Mouse (Mus musculus) neutrophil, adult 5-6 weeks (primary cell): Measurements from ENCODE around the gene Art3. TPM values are rescaled to one million over a fixed set of nuclear protein-coding genes. Genes with fewer than 3 reads are reported as not detected.

Source experiments
- ATAC-seq: fragments of 151-379, 151-347 bp; 2 replicates; pipeline ENCODE4 v1.8.0; 2017; ENCODE audit warnings: mild to moderate bottlenecking, moderate TSS enrichment; ENCODE audit not compliant: insufficient number of reproducible peaks, poor library complexity, low FRiP score, severe bottlenecking; ENCODE audit errors: extremely low read depth
- total RNA-seq: library from RNA; stranded (forward); fragments of 200-1000 nt; gene quantifications from 2 replicates; pipeline ENCODE4 v1.2.3, GENCODE M21; 2017

Gene Art3
- total RNA-seq = 0.49 TPM in 1 of 2 replicates, not detected in the other

DNA sequence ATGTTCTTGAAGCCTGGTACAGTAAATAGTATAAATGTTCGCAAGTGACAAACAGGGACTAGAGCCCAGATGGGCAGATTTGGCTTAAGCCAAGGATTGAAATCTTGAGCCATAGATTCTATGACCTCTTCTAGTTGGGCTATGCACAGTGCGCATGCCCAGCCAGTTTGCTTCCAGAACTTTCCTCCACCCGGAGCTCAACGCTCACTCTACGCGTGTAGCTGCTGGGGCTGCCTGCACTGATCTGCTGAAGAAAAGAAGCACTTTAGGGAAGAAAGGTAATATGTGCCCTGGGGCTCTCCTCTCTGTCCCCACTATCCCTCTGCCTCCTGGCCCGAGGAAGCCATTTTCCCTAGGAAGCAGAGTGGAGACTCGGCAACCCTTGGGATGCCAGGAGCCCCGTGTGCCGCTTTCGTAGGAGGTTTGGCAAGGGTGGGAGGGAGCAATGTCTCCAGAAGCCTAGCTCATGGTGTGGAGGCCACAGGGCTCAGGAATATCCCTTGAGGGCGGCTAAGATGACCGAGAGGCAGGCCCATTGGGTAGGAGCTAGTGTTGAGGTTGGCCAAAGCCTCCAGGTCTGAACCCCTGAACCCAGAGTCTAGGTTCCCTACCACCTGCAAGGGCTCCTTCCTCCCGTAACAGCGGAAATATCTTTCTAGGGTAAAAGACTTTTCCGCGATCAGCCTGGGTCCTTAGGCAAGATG is at the start of gene Art3:
Gene Art3 (plus strand): TSS at position 193 of the 704 bp plus-strand sequence.
- peak; percentile 6; the same call in 1 of the 2 replicates for ATAC-seq

DNA sequence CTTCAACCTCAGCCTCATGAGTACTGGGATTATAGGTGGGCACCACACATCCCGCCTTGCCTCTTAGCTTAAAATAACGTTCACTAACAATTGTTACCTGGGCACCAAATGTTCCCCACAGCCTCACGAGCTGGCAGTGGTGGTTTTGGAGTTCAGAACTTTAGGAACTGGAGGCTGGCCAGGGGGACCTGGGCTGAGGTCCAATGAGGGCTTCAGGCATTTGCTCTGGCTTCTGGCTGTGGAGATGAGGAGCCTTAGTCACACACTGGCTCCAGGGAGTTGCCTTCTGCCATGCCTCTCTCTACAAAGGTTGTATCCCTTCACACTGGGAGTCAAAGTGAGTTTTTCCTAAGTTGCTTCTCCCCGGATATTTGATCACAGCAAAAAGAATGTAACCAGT is 49.1 kb upstream of the Art3 start:
- ATAC-seq = no peak

DNA sequence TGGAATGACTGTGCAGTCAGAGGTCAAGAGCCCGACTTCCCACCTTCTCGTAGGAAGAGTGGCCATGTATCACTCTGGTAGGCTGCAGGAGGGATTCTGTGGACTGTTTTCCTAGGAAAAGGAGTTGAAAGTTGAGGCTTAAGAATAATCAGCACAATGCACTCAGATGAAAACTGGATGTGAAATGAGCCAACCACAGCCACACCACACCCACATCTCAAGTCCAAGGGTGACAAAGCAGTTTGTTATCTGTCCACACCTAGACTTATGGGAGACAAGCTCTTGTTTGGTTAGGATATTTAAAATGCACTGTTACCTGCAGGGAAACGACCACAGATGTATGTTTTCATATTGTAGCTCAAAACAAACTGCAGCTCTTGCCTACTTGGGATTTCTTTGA is 48.5 kb upstream of the Art3 start:
- no peak for ATAC-seq

DNA sequence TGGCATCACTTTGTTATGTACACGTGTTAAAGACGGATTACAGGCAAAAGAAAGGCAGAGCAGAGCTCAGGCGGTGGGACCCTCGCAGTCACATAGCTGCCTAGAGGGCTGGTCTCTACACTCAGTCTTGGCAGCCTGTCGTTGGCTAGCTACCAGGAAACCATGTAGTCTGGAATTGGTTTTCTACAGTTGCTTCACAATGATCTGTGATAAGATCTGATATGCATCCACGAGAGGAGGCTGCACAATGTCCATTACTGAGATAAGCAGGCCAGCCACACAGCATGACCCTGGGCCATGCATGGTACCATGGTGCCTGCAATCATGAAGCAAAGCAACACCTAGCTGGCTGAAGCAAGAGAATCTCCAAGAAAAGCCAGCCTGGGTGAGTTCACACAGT is 43.8 kb upstream of the Art3 start:
- ATAC-seq = no peak

DNA sequence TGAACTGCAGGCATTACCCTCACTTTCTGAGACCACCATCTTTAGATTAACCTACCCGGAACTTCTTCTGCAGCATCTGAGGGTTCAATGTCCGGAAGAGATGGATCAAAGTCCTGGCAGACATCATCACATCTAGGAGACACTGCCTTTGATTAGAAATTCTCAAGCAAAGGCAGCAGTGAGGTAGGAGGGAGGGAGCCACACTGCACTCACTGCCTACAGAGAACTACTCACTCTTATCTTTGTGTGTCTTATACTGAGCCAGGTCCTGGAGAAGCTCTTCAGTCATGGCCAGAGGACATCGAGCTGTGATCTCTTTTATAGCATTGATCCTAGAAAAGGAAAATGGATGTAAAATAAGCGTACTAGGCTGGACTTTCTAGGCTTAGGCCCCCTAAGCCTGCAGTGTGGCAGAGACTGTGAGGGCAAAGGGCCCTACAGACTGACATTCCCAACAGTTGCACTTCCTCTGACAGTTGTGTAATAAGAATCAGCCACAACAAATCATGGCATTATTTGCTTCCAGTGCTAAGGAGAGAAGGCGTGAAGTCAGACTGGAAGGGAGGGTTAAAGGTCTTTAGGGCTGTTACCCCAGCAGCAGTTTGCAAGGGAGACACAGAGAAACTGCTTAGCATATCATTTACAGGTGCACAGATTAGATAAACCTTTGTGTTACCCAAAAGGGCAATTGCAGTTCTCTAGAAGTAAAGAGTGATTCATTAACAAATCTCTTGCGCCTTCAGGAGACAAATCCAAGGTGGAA is 39.8 kb upstream of the Art3 start:
- no peak for ATAC-seq

DNA sequence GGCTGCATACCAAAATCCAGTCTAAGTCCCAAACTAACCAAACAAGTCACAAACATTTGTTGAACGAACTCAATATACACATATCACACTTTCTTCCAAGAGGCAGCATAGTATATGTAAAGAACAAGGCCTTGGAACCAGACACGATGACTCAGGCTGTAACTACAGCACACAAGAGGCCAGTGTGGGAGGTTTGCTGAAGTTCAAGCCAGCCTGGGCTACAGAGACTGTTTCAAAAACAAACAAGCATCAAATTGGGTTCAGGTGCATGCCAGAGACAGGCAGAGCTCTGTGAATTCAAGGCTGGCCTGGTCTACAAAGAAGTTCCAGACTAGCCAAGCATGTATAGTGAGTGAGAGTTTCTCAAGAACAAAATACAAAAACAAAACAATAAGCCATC is 37.1 kb upstream of the Art3 start:
- no peak for ATAC-seq

DNA sequence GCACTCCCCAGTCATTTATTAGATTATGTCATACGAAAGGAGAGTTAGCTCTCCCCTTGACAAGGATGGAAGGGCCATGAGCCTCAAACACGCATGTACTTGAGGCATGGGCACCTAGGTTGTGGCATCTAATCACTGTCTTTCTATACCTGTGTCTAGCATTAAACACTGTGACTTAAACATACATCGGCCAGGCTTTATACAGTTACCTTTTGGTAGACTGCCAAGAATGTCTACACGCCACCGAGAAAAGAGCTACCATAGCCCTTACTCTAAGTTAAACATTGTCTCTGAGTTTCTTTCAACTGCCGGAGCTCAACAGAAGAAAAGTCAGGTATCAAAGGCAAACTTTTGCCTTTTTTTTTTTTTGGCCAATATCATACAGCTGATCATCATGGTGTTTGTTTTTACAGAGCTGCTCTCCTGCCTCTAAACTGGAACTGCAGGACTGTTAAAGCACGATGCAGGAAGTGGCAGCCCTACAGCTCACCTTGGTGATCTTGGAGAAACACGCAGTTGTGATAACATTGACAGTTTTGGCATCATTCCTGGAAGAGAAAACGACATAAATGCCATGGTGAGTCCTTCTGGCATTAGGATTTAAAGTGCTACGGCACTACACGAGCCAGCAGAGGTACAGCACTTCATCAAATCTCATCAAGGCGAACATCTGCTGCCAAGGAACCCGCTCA is 29.3 kb upstream of the Art3 start:
- no peak for ATAC-seq

DNA sequence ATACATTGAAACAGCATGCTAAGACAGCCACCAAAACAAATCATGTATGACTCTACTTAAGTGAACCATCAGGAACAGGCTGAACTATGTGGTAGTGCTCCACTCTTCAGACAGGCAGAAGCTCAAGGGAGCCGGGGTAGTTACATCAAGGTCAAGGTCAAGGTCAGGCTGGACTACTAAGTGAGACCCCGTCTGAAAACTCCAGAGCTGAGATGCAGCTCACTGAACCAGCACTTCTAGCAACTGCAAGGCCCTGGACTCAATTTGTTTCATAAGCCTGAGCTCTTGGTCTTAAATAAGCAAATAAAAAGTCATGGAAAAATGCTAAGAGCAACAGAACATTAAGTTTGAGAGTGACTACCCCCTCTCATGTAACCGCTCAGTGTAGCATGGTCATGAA is 27.3 kb upstream of the Art3 start:
- no peak for ATAC-seq

DNA sequence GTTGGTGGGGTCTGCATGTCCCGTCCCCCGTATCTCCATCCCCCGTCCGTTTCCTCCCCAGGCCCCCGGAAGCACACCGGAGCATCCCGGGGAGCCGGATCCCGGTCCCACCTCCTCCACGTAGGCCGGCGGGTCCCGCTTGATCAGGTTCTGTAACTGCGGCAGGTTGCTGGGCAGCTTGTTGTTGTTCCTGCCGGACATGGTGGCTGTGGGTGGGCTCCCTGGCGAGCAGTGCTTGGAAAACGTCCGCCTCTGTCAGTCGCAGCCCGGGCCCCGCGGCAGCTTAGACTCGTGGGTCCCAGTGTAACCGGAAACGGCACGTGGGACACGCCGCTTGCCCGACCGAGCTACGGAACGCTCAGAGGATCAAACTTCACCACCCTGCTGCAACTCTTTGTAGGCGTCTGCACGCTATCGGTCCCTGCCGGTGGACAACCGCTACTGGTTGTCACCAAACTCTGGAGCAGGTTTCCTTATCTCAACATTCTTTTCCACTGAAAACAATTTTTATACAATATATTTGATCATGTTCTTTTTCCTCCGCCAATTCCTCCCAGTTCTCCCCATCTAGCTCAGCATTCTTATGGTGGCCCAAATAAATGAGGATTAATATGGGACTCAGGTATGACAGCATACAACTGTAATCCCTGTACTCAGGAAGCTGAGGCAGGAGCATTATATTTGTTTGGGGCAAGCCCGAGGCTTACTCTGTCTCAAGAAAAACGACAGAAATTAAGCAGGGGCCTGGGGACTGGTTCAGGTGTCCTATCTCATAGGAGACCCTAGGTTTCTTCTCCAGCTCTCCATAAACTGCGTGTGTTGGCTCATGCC is 21.7 kb upstream of the Art3 start, which contains the start of gene Sdad1:
Gene Sdad1 (minus strand): TSS at position 799 of the 831 bp plus-strand sequence.
- peak; percentile 95 for ATAC-seq

DNA sequence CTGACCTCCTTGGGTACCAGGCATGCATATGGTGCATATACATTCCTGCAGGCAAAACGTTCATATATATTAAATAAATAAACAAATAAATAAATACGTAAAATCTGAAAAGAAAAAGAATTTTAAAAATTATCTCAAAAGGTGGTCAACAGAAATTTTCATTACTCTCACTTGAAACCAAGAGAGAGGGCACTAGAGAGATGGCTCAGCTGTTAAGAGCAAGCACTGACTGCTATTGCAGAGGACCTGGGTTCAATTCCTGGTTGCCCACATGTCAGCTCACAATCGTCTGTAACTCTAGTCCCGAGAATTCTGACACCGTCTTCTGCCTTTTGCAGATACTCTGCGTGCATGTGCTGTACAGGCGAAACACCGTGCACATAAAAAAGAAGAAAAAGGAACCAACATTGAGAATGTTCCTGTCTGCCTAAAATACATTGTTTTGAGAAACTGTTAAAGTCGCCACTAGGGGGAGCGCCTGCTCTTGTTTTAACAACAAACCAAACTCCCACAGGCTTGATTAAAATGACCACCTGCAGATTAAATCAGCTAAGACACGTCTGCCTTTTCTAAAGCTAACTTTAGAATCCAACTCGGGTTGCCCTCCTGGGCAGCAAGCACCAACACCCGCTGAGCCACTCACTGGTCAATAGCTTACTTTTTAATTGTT is 19.4 kb upstream of the Art3 start:
- peak; percentile 59 for ATAC-seq

DNA sequence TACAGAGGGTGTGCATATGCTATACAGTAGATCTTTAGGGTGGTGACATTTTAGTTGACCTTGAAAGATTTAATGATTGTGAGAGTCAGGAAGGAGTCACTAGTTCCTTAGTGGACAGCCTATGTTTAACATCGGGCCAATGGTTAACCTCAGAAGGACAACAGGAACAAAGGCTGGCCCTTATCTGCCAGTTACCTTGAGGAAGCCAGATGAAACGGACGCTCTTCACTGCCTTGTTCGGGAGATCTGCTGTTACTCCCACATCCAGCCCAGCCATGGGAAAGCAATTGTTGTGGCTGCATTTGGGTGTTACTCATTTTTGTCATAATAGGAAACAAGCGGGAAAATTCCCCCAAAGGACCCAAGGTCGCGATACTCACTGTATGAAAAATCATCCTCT is 17.9 kb upstream of the Art3 start:
- ATAC-seq = no peak

DNA sequence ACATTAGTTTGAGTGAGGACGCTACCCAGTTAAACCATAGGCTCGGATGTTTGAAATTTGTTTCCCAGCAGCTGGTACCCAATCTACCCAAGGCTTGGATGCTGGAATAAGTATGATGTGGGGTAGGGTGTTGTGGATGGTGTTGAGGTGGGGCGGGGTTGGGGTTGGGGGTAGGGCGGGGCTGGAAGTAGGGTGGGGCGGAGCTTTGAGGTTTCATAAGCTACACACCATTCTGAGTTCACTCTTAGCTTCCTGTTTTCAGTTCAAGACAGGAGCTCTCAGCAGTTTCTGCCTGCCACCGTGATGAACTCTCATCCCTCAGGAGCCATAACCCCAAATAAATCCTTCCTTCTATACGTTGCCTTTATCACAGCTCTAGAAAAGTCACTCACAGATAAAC is 13.5 kb upstream of the Art3 start:
- ATAC-seq = peak; percentile 78

DNA sequence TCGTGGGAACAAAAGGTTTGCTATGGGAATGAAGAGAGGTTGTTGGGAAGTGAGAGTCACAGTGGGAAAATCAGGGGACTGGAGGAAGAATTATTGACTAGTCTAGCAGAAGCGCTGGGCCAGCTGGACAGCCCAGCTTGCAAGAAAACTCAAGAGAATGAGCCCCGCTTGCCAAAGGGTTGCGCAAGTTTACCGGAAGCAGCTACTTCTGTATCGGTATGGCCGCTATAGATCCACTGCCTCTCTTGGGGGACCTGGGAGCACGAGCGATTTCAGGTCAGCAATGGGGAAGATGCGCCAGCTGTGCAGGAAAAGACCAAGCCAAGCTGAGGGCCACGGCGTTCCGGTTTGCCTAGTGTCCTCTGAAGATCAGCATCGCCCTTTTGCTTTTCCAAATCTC is 13.0 kb upstream of the Art3 start:
- peak; percentile 24; the same call in 1 of the 2 replicates for ATAC-seq

DNA sequence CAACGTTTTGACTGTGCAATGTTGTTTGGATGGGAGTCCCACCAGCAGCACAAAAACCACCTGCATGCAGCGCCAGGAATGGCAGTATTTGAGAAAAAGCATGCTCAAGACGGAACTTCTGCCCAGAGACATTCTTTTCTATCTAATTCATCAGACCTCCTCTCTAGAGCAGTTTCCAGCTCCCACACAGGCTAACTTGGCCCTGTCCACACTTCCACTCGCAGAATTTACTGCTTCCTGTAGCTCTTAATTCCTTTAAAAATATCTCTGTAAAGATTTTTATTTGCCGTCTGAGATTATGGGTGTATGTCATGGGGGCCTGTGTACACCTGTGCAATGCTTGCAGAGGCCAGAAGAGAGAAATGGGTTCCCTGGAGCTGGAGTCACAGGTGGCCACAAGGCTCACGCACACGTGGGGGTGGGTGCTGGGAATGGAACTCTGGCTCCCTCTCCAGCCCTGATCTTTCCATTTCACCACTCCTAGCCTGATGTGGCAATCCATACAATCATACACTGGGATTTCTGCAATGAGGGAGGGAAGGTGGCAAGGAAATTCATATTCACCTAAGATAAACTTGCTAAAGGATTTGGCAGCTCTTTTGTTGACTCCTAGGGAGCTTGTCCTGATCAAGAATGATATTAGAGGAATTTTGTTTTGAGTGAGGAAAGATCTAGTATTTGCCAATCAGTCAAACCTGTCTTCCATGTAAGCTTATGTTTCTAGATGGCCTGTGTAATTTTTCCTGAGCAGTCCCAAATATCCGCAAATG is 9.8 kb upstream of the Art3 start:
- ATAC-seq = no peak

DNA sequence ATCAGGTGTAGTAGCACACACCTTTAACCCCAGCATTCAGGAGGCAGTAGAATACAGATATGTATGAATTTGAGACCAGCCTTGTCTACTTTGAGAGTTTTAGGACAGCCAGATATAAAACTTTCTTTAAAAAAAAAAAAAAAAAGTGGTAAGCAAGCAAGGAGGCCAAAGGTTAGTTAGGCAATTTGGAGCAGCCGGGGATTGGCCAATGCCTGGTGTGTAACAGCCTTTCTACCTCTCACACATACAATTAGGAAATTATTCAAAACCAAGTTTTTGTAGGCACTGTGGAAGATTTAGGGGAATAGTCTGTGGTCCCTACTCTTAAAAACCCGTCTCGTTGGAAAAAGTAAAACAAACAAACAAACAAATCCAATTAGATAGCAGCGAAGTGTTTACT is 9.0 kb upstream of the Art3 start:
- no peak for ATAC-seq

DNA sequence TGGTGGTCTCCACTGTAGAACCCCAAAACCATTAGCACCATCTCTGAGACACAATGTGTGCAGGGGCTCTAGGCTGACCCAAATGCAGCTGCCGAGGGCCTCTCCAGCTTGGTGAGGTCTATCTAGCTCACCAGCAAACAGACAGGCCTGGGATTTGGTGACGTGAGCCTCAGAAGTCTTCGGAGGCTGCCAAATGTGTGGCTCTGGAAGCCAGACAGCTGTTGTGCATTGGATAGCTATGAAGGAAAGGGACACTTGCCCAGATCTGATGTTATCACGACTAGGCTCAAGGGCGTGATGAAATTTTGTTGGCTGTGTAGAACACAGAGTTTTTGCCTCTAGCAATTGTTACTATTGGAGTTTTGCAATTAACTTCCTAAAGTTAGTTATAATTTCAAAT is 8.4 kb upstream of the Art3 start:
- no peak for ATAC-seq

DNA sequence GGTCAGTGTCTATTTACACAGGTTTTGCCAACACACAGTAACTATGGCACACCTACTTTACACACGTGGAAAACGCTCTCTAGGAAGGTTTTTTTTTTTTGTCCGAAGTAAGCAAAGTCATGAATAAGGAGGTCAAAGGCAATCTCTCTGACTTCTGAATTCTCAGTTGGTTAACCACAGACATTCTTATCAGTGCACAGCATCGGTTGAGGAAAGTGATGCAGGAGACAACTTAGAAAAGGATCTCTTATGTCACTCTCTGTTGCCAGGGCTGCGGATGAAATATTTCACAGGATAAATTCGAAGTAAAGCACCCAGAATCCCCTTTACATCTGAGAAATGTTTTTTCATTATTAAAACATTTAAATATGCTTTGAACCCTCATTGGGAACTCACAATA is 4.3 kb upstream of the Art3 start:
- no peak for ATAC-seq

DNA sequence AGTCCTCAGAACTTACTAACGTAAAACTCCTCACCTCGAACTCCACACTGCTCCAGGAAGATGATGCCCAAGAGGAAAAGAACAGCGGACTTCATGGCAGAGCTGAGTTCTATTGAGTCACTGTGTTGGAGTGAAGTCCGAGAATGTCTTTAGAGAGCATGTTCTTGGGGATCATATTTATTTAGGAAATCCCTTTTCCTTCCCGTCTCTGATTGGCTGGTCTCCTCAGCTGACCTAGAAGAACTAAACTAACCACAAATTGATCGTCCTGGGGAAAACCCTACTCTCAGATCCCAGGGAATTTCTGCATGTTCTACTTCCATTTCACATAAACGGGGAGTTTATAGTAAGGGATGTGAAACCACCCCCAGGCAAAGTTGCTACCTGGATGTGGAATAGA is 3.7 kb upstream of the Art3 start, which contains the start of gene Cxcl9:
Gene Cxcl9 (minus strand): TSS at position 151 of the 400 bp plus-strand sequence.
- no peak for ATAC-seq
